Mouse (Mus musculus): ENCODE data around the gene Cbx8. TPM values are rescaled to one million over a fixed set of nuclear protein-coding genes. Genes with fewer than 3 reads are reported as not detected.

Cbx8 gene
- polyA plus RNA-seq, 1 experiment, result 6.0 TPM

DNA sequence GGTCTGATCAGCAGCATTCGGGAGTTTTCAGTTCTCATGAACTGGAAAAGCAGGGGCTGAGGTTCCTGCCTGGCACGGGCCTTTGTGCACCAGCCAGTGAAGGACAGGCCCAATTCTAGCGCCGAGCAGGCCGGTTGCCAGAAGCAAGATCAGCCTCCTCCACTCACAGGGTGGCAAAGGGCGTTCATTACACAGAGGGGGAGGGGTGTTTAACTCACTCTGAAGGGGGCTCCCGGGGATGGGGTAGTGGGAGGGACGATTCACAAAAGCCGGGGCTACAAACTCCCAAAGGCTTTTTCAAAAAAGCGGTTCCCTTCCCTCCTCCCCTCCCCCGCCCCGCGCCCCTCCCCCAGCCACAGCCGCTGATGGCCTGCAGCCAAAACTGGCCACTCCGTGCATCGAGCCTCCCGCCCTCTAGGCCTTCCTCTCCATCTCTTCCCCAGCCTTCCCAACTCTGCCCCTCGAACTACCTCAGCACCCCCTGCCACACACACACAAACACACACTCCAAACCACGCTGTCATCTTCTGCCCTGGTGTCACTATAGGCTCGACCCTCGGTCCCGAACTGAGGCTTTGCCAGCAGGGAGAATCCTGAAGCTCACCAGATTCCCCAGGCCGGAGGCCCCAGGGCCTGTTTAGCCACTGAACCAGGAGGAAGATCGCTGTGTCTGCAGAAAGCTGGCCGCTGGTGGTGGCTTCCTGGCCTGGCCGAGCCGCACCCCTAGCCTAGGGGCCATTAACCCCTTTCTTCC, 38.1 kb upstream of the Cbx8 start:
- H3K4me3 ChIP-seq (ENCODE audit: insufficient read depth, low read length), result no peak overlapping the region
- TF ChIP-seq POLR2A (IDR thresholded peaks at IDR 0.05; ENCODE audit: extremely low read depth, insufficient read depth, low read length) (no peak), CTCF (IDR thresholded peaks at IDR 0.05; ENCODE audit: extremely low read depth, insufficient read depth, low read length) (no peak)
- H3K27ac ChIP-seq (ENCODE audit: insufficient read depth, low read length), result peak overlapping the region; percentile 35; the same call in 1 of the 2 replicates
- H3K4me1 ChIP-seq (ENCODE audit: control insufficient read depth, insufficient read depth, low read length), result peaks cover 2% of the 10 kb centered on the region; the same call in 1 of the 2 replicates

DNA sequence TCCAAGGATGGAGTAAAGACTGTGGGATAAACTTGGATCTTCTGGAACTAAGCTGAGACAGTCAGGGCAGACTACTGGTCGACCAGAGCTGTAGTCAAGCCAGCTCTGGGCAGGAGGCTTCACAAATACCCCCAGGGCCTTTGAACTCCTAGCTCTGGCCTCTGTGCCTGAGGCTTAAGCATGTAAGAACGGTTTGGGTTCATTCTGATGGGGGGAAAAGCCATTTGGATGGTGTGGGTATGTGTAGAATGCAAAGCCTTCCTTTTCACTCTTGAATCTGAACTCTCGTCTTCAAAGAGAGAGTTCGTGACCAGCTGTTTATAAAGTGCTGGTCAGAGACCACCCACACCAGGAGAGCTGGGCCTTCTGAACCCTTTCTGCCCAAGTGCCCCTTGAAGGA, 37.0 kb upstream of the Cbx8 start:
- Histone ChIP-seq H3K4me1 (ENCODE audit: control insufficient read depth, insufficient read depth, low read length) (peaks cover 2% of the 10 kb centered on the region; the same call in 1 of the 2 replicates), H3K4me3 (ENCODE audit: insufficient read depth, low read length) (no peak overlapping the region), H3K27ac (ENCODE audit: insufficient read depth, low read length) (no peak overlapping the region)
- no peak for TF ChIP-seq POLR2A (IDR thresholded peaks at IDR 0.05; ENCODE audit: extremely low read depth, insufficient read depth, low read length)
- TF ChIP-seq CTCF (IDR thresholded peaks at IDR 0.05; ENCODE audit: extremely low read depth, insufficient read depth, low read length), result no peak

DNA sequence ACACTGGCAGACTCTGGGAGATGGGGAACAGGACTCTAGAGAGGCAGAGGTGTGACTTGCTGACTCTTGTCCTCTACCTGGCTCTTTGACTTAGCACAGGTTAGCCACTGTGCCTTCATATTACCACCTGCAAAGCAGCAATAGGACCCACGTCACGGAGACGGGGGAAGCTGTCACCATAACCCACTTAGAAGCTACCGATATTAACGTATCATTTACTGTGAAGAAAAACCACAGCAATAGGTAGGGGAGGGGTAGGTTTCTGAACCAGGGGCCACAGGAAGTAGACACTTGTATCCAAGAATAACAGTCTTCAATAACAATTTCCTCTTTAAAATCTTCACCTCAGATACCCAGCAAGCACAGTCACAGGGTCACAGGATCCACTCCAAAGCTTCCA, 35.0 kb upstream of the Cbx8 start:
- H3K4me1 ChIP-seq (ENCODE audit: control insufficient read depth, insufficient read depth, low read length), result no peaks in the 10 kb centered on the region; the same call in 1 of the 2 replicates
- TF ChIP-seq CTCF (IDR thresholded peaks at IDR 0.05; ENCODE audit: extremely low read depth, insufficient read depth, low read length) (no peak), POLR2A (IDR thresholded peaks at IDR 0.05; ENCODE audit: extremely low read depth, insufficient read depth, low read length) (no peak)
- H3K27ac ChIP-seq (ENCODE audit: insufficient read depth, low read length), result no peak overlapping the region
- H3K4me3 ChIP-seq (ENCODE audit: insufficient read depth, low read length), result no peak overlapping the region

DNA sequence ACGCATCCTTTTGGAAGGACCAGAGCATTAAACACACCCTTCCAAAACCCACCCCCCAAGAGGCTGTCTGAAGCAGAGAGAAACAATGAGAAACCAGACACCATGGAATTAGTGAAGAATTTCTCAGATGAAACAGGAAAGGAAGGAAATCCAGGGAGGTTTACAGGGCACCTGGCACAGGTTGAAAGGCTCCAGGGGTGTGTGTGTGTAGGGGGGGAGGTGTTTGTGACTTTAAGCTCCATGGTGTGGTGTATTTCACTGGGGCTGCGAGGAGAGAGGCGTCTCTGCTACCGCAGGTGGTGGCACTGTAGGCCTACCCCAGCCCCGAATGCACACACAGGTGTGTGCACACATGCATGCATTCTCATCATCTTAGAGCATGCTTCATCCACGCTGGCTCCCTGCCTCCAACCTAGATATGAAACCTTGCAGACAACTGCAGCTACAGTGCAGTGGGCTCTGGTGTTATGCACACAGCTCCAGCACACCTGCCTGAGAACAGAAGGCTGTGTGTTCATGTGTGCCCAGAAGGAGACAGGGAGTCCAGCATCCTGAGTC, 33.2 kb upstream of the Cbx8 start:
- H3K4me1 ChIP-seq (ENCODE audit: control insufficient read depth, insufficient read depth, low read length), result no peaks in the 10 kb centered on the region; the same call in 1 of the 2 replicates
- TF ChIP-seq CTCF (IDR thresholded peaks at IDR 0.05; ENCODE audit: extremely low read depth, insufficient read depth, low read length) (no peak), POLR2A (IDR thresholded peaks at IDR 0.05; ENCODE audit: extremely low read depth, insufficient read depth, low read length) (no peak)
- no peak overlapping the region for H3K4me3 ChIP-seq (ENCODE audit: insufficient read depth, low read length)
- no peak overlapping the region for H3K27ac ChIP-seq (ENCODE audit: insufficient read depth, low read length)

DNA sequence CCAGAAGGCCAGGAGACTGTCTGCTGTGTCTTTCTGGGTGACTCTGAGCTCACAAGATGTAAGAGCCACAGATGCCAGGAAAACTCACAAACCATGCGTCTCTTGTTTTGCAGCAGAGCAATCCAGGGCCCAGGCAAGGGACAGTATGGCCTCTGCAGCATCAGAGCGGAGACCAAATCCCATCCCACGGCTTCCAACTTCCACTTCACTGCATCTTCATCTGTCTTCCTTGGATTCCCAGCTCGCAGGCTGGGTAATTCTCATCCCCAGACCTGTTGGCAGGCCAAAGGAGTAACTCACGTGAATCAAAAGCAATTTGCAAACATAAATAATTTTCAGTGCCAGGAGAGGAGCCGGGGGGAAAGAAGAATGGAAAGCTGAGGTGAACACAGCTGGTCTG, 32.2 kb upstream of the Cbx8 start:
- no peak overlapping the region for H3K4me3 ChIP-seq (ENCODE audit: insufficient read depth, low read length)
- no peak for TF ChIP-seq POLR2A (IDR thresholded peaks at IDR 0.05; ENCODE audit: extremely low read depth, insufficient read depth, low read length)
- no peak for TF ChIP-seq CTCF (IDR thresholded peaks at IDR 0.05; ENCODE audit: extremely low read depth, insufficient read depth, low read length)
- no peaks in the 10 kb centered on the region for H3K4me1 ChIP-seq (ENCODE audit: control insufficient read depth, insufficient read depth, low read length)
- no peak overlapping the region for H3K27ac ChIP-seq (ENCODE audit: insufficient read depth, low read length)

DNA sequence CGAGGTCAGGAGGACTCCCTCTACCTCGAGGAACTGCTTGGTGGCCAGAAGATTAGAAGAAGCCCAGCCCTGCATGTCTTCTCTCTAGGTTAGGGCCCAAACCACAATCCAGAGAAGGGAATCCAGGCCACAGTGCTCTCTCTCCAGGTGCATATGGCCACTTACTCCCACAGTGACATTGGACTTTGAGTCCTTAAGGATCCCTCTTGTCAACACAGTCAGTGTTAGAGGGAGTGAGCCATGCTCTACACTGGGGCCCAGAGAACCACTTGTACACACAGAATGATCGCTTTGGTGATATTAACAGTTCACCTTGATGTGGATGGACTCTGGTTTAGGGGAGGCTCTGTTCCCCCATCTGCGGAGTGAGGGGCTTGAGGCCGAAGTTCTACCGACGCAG, 31.5 kb upstream of the Cbx8 start:
- no peak for TF ChIP-seq POLR2A (IDR thresholded peaks at IDR 0.05; ENCODE audit: extremely low read depth, insufficient read depth, low read length)
- no peak for TF ChIP-seq CTCF (IDR thresholded peaks at IDR 0.05; ENCODE audit: extremely low read depth, insufficient read depth, low read length)
- Histone ChIP-seq H3K27ac (ENCODE audit: insufficient read depth, low read length) (no peak overlapping the region), H3K4me3 (ENCODE audit: insufficient read depth, low read length) (no peak overlapping the region), H3K4me1 (ENCODE audit: control insufficient read depth, insufficient read depth, low read length) (no peaks in the 10 kb centered on the region)

DNA sequence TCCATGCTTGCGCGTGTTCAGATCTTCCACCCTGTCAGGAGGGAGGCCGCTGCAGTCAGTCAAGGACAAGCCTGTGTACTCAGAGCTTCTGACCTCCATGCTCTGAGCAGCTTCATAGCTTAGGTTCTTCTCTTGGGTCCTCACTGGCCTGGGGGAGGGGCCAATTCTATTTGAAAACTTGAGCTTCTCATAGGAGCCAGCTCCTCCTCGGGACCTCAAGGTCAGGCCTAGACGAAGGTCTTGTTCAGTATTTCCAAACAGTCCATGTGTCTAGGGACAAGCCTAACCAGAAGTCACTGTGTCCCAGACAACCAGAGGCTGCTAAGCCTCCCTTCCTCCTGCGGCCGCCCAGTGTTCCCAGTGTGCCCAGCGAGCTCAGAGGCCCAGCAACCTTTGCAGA, 26.1 kb upstream of the Cbx8 start:
- Histone ChIP-seq H3K4me1 (ENCODE audit: control insufficient read depth, insufficient read depth, low read length) (no peaks in the 10 kb centered on the region), H3K27ac (ENCODE audit: insufficient read depth, low read length) (no peak overlapping the region)

DNA sequence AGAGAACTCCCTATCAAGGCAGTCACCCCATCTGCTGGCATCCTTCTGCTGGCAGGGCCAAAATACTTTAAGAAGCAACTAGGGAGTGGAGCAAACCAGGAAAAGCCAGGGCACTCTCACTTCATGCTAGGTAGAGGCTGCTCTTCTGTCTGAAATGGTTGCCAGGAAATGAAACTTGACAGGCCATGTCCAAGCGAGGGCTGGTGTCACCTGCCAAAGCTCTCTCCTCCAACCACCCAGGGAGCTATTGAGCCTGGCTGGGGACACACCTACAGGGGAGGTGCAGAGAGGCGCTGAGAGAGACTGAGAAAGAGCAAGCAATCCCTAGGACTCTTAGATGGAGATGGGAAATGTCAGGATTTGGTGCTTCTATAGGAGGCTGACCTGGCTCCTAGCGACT, 18.5 kb upstream of the Cbx8 start:
- no peak overlapping the region for H3K4me3 ChIP-seq (ENCODE audit: insufficient read depth, low read length)
- H3K27ac ChIP-seq (ENCODE audit: insufficient read depth, low read length), result no peak overlapping the region
- no peaks in the 10 kb centered on the region for H3K4me1 ChIP-seq (ENCODE audit: control insufficient read depth, insufficient read depth, low read length)
- TF ChIP-seq CTCF (IDR thresholded peaks at IDR 0.05; ENCODE audit: extremely low read depth, insufficient read depth, low read length), result no peak
- TF ChIP-seq POLR2A (IDR thresholded peaks at IDR 0.05; ENCODE audit: extremely low read depth, insufficient read depth, low read length), result no peak

More for the DNA sequence above, 26.1 kb upstream of the Cbx8 start:
- H3K4me3 ChIP-seq (ENCODE audit: insufficient read depth, low read length), result no peak overlapping the region
- no peak for TF ChIP-seq POLR2A (IDR thresholded peaks at IDR 0.05; ENCODE audit: extremely low read depth, insufficient read depth, low read length)
- no peak for TF ChIP-seq CTCF (IDR thresholded peaks at IDR 0.05; ENCODE audit: extremely low read depth, insufficient read depth, low read length)

DNA sequence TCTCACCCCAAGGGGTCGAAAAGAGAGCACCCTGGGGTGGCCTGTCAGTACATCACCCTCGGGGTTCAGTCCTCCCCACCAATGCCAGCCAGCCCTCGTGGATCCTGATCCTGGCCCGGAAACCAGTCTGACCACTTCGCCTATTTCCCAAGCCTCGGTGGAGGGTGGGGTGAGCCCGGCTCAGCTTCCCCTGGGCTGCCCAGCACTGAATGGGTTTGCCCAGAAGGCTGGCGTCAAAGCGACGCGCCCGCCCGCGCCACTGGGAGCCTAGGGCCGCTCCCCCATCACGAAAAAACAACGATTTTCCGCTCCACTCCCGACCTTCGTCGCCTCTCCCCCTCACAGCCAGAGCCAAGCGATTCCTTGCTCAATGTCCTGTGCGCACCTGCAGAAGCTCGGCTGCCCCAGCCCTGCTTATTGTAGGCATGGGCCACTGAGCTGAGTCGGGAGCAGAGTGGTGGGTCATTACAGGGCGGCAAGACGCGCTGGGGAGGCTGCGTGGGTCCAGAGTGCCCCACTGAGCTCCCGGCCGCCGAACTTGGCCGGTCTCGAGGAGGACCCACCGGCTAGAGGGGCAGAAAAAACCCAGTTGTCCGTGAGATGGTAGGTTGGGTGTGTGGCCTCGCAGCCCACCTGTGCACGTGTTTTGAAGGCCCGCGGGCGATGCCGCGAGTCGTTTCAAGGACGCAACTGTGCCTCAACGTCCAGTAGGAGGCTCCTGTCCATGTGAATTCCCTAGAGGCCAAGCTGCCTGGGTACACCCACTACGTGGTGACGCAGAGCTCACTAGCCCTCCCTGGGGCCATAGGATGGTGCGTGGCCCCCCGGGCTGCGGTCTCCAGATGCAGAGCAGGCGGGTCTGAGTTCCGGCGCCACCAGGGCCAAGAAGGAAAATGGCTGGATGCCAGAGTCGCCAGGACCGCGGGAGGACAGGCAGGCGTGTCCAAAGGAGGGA, 17.5 kb upstream of the Cbx8 start:
- Histone ChIP-seq H3K4me3 (ENCODE audit: insufficient read depth, low read length) (no peak overlapping the region), H3K27ac (ENCODE audit: insufficient read depth, low read length) (no peak overlapping the region)
- TF ChIP-seq CTCF (IDR thresholded peaks at IDR 0.05; ENCODE audit: extremely low read depth, insufficient read depth, low read length) (peak; percentile 28; the same call in 1 of the 2 replicates), POLR2A (IDR thresholded peaks at IDR 0.05; ENCODE audit: extremely low read depth, insufficient read depth, low read length) (no peak)

More for the DNA sequence above, 17.5 kb upstream of the Cbx8 start:
- H3K4me1 ChIP-seq (ENCODE audit: control insufficient read depth, insufficient read depth, low read length), result no peaks in the 10 kb centered on the region
